Mouse (Mus musculus): ENCODE measurements around the gene Plb1. TPM values are rescaled to one million over a fixed set of nuclear protein-coding genes. Genes with fewer than 3 reads are reported as not detected.

Gene Plb1
- not detected in 2 replicates for polyA plus RNA-seq (2014; fragmentation: Nextera tagmentation; extraction: Ambion mirVana)

DNA sequence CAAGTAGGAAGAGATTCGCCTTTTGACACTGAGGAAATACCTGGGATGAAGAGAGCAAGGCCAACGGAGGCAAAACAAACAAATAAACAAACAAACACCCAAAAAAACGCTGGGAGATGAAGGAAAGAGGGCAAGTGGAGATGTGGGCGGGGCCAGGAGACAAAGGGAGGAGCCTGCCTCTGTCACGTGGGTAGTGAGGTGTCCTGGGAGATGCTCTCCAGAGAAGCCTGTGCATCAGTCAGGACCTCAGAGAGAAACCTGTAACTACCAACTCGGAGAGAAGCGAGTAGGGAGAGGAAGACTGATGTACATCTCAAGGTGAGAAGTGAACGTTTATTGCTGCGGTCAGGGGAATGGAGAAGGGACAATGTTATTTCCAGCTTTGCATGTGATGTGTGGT, at the start of gene Plb1:
Gene Plb1, plus strand, starts transcription at position 235 of the 400 bp plus-strand sequence.
- Histone ChIP-seq H3K27ac (ENCODE audit: low read depth, low read length) (no peak within 1 kb of the TSS), H3K4me3 (ENCODE audit: low read depth, low read length) (no peak within 1 kb of the TSS), H3K9ac (replicated peaks; ENCODE audit: low read depth, low read length) (no peak within 1 kb of the TSS), H3K4me2 (ENCODE audit: low read depth, low read length) (no peak within 1 kb of the TSS), H3K9me3 (ENCODE audit: control insufficient read depth, low read length) (no peaks in the 10 kb centered on the region), H3K36me3 (ENCODE audit: control insufficient read depth, insufficient read depth, low read length) (no peaks in the 10 kb centered on the region), H3K27me3 (ENCODE audit: control insufficient read depth, insufficient read depth, low read length) (no peaks in the 10 kb centered on the region), H3K4me1 (ENCODE audit: control insufficient read depth, insufficient read depth, low read length) (no peaks in the 10 kb centered on the region)
- ATAC-seq (ENCODE audit: low read depth): no peak
- 79% methylated on average over 9 of the region's 9 CpGs for WGBS

DNA sequence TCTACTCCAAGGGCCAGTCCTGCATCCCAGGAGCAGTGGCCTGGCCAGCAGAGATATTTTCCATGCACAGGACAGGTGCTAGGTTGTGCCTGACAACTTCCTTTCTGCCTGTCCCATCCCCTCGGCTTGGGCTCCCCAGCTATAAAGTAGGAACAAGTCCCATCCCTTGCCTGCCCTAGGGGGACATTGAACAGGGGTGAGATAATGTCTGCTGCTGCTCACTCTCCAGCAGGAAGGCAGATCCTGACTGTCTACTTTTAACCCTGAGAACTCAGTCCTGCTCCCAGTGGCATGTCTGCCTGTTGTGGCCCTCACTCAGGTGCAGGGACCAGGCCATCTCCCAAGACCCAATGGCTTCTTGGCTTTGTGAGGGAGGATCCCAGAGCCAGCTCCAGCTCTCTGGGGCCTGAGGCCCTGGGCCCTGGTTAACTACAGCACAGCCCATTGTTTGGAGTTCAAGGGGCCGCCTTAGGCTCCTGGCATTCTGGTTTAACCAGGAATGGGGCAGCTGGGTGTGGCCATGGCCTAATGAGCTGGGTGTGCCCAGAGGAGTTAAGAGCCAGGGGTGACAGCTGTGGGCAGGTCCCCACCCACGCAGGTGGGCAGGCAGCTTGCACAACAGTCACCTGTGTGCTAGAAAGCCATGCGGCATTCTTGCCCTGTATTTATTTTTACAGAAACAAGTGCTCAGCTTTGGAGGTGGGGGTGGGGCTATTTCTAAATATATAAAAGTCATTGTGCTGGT, 49.5 kb upstream of the Plb1 start:
- no peaks in the 10 kb centered on the region for H3K9me3 ChIP-seq (ENCODE audit: control insufficient read depth, low read length)
- H3K4me3 ChIP-seq (ENCODE audit: low read depth, low read length): no peak overlapping the region
- H3K27me3 ChIP-seq (ENCODE audit: control insufficient read depth, insufficient read depth, low read length): no peaks in the 10 kb centered on the region
- H3K9ac ChIP-seq (replicated peaks; ENCODE audit: low read depth, low read length): no peak overlapping the region
- H3K36me3 ChIP-seq (ENCODE audit: control insufficient read depth, insufficient read depth, low read length): no peaks in the 10 kb centered on the region
- WGBS: 72% methylated on average over 4 of the region's 4 CpGs
- no peak overlapping the region for H3K4me2 ChIP-seq (ENCODE audit: low read depth, low read length)
- H3K4me1 ChIP-seq (ENCODE audit: control insufficient read depth, insufficient read depth, low read length): no peaks in the 10 kb centered on the region
- H3K27ac ChIP-seq (ENCODE audit: low read depth, low read length): no peak overlapping the region
- ATAC-seq (ENCODE audit: low read depth): no peak

GRCm38 (mm10) chr5:32187717-32188116, 44.8 kb upstream of the Plb1 start:
- Histone ChIP-seq H3K27me3 (ENCODE audit: control insufficient read depth, insufficient read depth, low read length) (no peaks in the 10 kb centered on the region), H3K4me1 (ENCODE audit: control insufficient read depth, insufficient read depth, low read length) (no peaks in the 10 kb centered on the region), H3K9me3 (ENCODE audit: control insufficient read depth, low read length) (no peaks in the 10 kb centered on the region), H3K27ac (ENCODE audit: low read depth, low read length) (no peak overlapping the region), H3K36me3 (ENCODE audit: control insufficient read depth, insufficient read depth, low read length) (no peaks in the 10 kb centered on the region), H3K4me3 (ENCODE audit: low read depth, low read length) (no peak overlapping the region), H3K9ac (replicated peaks; ENCODE audit: low read depth, low read length) (no peak overlapping the region), H3K4me2 (ENCODE audit: low read depth, low read length) (no peak overlapping the region)
- no peak for ATAC-seq (ENCODE audit: low read depth)
- 64% methylated on average over 11 of the region's 11 CpGs for WGBS

- Histone ChIP-seq H3K27ac (ENCODE audit: low read depth, low read length) (no peak overlapping the region), H3K4me3 (ENCODE audit: low read depth, low read length) (no peak overlapping the region), H3K4me2 (ENCODE audit: low read depth, low read length) (no peak overlapping the region), H3K4me1 (ENCODE audit: control insufficient read depth, insufficient read depth, low read length) (no peaks in the 10 kb centered on the region), H3K9ac (replicated peaks; ENCODE audit: low read depth, low read length) (no peak overlapping the region), H3K27me3 (ENCODE audit: control insufficient read depth, insufficient read depth, low read length) (no peaks in the 10 kb centered on the region), H3K36me3 (ENCODE audit: control insufficient read depth, insufficient read depth, low read length) (no peaks in the 10 kb centered on the region), H3K9me3 (ENCODE audit: control insufficient read depth, low read length) (no peaks in the 10 kb centered on the region)
- WGBS: 92% methylated on average over 5 of the region's 5 CpGs
- no peak for ATAC-seq (ENCODE audit: low read depth)
These were observed 41.2 kb upstream of the Plb1 start for GRCm38 (mm10) chr5:32191259-32191658.

GRCm38 (mm10) chr5:32192016-32192845, 40.3 kb upstream of the Plb1 start:
- H3K4me1 ChIP-seq (ENCODE audit: control insufficient read depth, insufficient read depth, low read length): no peaks in the 10 kb centered on the region
- no peak overlapping the region for H3K4me2 ChIP-seq (ENCODE audit: low read depth, low read length)
- no peak overlapping the region for H3K9ac ChIP-seq (replicated peaks; ENCODE audit: low read depth, low read length)
- no peaks in the 10 kb centered on the region for H3K9me3 ChIP-seq (ENCODE audit: control insufficient read depth, low read length)
- WGBS: 88% methylated on average over 16 of the region's 16 CpGs
- no peak overlapping the region for H3K27ac ChIP-seq (ENCODE audit: low read depth, low read length)
- no peak overlapping the region for H3K4me3 ChIP-seq (ENCODE audit: low read depth, low read length)
- no peaks in the 10 kb centered on the region for H3K27me3 ChIP-seq (ENCODE audit: control insufficient read depth, insufficient read depth, low read length)
- no peak for ATAC-seq (ENCODE audit: low read depth)
- no peaks in the 10 kb centered on the region for H3K36me3 ChIP-seq (ENCODE audit: control insufficient read depth, insufficient read depth, low read length)

DNA sequence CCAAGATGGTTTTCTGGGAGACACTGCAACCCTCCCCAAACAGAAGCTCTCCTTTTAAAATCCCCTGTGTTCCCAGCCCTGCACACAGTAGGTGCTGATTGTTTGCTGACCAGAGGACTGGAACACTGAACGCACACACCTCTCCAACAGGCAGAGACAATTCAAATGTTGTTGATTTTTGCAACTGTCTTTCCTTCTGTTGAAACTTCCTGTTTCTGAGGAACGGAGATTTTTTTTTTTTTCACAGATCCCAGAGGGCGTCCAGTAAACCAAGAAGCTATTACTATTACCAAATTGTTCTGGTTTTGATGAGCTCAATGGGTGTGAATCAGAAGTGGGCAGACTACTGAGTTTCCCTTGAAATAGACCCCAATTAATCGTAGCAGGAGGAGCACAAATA, 38.3 kb upstream of the Plb1 start:
- no peak overlapping the region for H3K9ac ChIP-seq (replicated peaks; ENCODE audit: low read depth, low read length)
- no peaks in the 10 kb centered on the region for H3K27me3 ChIP-seq (ENCODE audit: control insufficient read depth, insufficient read depth, low read length)
- no peaks in the 10 kb centered on the region for H3K9me3 ChIP-seq (ENCODE audit: control insufficient read depth, low read length)
- no peak for ATAC-seq (ENCODE audit: low read depth)
- no peak overlapping the region for H3K27ac ChIP-seq (ENCODE audit: low read depth, low read length)
- H3K4me1 ChIP-seq (ENCODE audit: control insufficient read depth, insufficient read depth, low read length): no peaks in the 10 kb centered on the region
- H3K4me2 ChIP-seq (ENCODE audit: low read depth, low read length): no peak overlapping the region
- H3K36me3 ChIP-seq (ENCODE audit: control insufficient read depth, insufficient read depth, low read length): no peaks in the 10 kb centered on the region
- 84% methylated on average over 4 of the region's 4 CpGs for whole genome bisulfite sequencing
- H3K4me3 ChIP-seq (ENCODE audit: low read depth, low read length): no peak overlapping the region

DNA sequence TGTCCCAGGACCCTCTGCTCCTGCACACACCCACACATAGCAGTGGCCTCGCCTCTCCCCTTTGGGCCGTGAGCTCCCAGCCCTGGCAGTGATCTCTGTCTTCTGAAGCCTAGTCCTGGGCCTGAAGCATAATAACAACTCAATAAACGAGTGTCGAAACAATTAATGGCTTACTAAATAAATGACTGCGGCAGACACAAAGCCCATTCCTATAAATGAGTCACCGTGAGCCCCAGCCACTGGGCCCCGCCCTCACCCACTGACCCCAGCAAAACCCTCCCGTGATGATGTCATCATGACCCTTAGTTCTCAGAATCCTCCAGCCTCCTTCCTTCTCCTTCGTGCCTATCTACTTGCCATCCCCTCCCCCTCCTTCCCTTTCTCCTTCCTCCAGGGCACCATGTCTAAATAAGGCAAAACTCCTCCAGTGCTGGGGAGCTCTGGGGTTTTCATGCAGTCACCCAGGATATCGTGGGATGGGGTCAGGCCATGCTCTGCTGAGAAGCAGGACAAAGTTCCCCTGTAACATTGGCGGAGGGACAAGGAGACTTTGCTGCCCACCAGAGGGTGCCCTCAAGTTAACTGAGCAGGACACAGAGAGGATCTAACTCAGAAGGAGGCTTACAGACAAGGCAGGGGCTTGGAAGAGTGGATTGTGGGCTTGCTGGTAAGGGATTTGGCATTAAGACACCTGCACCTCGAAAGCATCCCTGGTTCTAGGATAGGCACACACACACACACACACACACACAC, 36.5 kb upstream of the Plb1 start:
- ATAC-seq (ENCODE audit: low read depth): no peak
- no peak overlapping the region for H3K4me3 ChIP-seq (ENCODE audit: low read depth, low read length)
- H3K27me3 ChIP-seq (ENCODE audit: control insufficient read depth, insufficient read depth, low read length): no peaks in the 10 kb centered on the region
- 62% methylated on average over 12 of the region's 12 CpGs for WGBS
- no peak overlapping the region for H3K4me2 ChIP-seq (ENCODE audit: low read depth, low read length)
- no peak overlapping the region for H3K9ac ChIP-seq (replicated peaks; ENCODE audit: low read depth, low read length)
- H3K36me3 ChIP-seq (ENCODE audit: control insufficient read depth, insufficient read depth, low read length): no peaks in the 10 kb centered on the region
- H3K9me3 ChIP-seq (ENCODE audit: control insufficient read depth, low read length): no peaks in the 10 kb centered on the region
- H3K27ac ChIP-seq (ENCODE audit: low read depth, low read length): no peak overlapping the region
- no peaks in the 10 kb centered on the region for H3K4me1 ChIP-seq (ENCODE audit: control insufficient read depth, insufficient read depth, low read length)

DNA sequence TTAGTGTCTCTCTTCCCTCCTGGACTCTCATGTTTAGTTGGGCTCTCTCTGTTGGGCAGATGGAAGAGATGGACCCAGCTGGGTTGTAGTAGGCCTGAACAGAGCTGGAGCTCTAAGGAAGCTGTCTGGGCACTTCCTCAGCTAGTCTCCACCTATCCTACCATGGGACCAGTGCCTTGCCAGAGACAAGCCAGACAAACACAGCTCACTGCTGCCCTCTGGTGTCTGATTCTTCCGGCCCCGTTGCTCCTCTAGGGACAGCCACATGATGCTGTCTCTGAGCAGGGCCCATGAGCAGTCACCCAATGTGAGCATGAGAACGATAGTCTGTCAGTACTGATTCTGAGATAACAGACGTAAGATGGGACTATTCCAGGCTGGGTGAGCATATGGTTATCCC, 34.8 kb upstream of the Plb1 start:
- no peak overlapping the region for H3K4me2 ChIP-seq (ENCODE audit: low read depth, low read length)
- H3K27ac ChIP-seq (ENCODE audit: low read depth, low read length): no peak overlapping the region
- no peak for ATAC-seq (ENCODE audit: low read depth)
- no peak overlapping the region for H3K4me3 ChIP-seq (ENCODE audit: low read depth, low read length)
- H3K4me1 ChIP-seq (ENCODE audit: control insufficient read depth, insufficient read depth, low read length): no peaks in the 10 kb centered on the region
- H3K9ac ChIP-seq (replicated peaks; ENCODE audit: low read depth, low read length): no peak overlapping the region
- WGBS: 19% methylated on average over 4 of the region's 4 CpGs
- no peaks in the 10 kb centered on the region for H3K9me3 ChIP-seq (ENCODE audit: control insufficient read depth, low read length)
- no peaks in the 10 kb centered on the region for H3K27me3 ChIP-seq (ENCODE audit: control insufficient read depth, insufficient read depth, low read length)
- no peaks in the 10 kb centered on the region for H3K36me3 ChIP-seq (ENCODE audit: control insufficient read depth, insufficient read depth, low read length)

GRCm38 (mm10) chr5:32199136-32199535, 33.4 kb upstream of the Plb1 start:
- 80% methylated on average over 3 of the region's 3 CpGs for WGBS
- no peaks in the 10 kb centered on the region for H3K9me3 ChIP-seq (ENCODE audit: control insufficient read depth, low read length)
- no peak for ATAC-seq (ENCODE audit: low read depth)

More at GRCm38 (mm10) chr5:32199136-32199535, 33.4 kb upstream of the Plb1 start:
- Histone ChIP-seq H3K4me2 (ENCODE audit: low read depth, low read length) (no peak overlapping the region), H3K9ac (replicated peaks; ENCODE audit: low read depth, low read length) (no peak overlapping the region), H3K27me3 (ENCODE audit: control insufficient read depth, insufficient read depth, low read length) (no peaks in the 10 kb centered on the region), H3K36me3 (ENCODE audit: control insufficient read depth, insufficient read depth, low read length) (no peaks in the 10 kb centered on the region), H3K4me1 (ENCODE audit: control insufficient read depth, insufficient read depth, low read length) (no peaks in the 10 kb centered on the region), H3K4me3 (ENCODE audit: low read depth, low read length) (no peak overlapping the region), H3K27ac (ENCODE audit: low read depth, low read length) (no peak overlapping the region)
